Mouse (Mus musculus) granulocyte monocyte progenitor cell, adult 5-6 weeks (primary cell): Measurements from ENCODE around the gene Tsen54. TPM values are rescaled to one million over a fixed set of nuclear protein-coding genes. Genes with fewer than 3 reads are reported as not detected.

Source experiments
- ATAC-seq: replicated peaks from 2 replicates; pipeline ENCODE4 v1.8.0; 2016; ENCODE audit warnings: mild to moderate bottlenecking, moderate TSS enrichment, inconsistent platforms; ENCODE audit not compliant: poor library complexity, severe bottlenecking
- total RNA-seq, 2 experiments: library from RNA; stranded (forward) in 1 of 2; stranded (reverse) in 1 of 2; fragments of 200-712, 200-1000 nt in 1 of 2; fragments of >200 nt in 1 of 2; fragmentation: Nextera tagmentation in 1 of 2; gene quantifications; 2 replicates each; pipeline ENCODE4 v1.2.3; 2014 to 2017

Tsen54 gene
- total RNA-seq, 2 experiments from 2014 or later, result 8.5 to 21.9 TPM

- ATAC-seq, result no peak
These were observed 13.5 kb upstream of the Tsen54 start for GRCm38 (mm10) chr11:115800981-115801380.

- ATAC-seq, result no peak
These were observed 11.3 kb upstream of the Tsen54 start for GRCm38 (mm10) chr11:115803072-115803709.

GRCm38 (mm10) chr11:115805005-115805404, 9.5 kb upstream of the Tsen54 start:
- ATAC-seq, result no peak

GRCm38 (mm10) chr11:115806154-115806553, 8.4 kb upstream of the Tsen54 start:
- ATAC-seq, result no peak

- ATAC-seq, result no peak
These were observed 7.2 kb upstream of the Tsen54 start for GRCm38 (mm10) chr11:115807306-115807705.

- no peak for ATAC-seq
These were observed 6.6 kb upstream of the Tsen54 start for GRCm38 (mm10) chr11:115807971-115808370.

GRCm38 (mm10) chr11:115808696-115809310, 5.7 kb upstream of the Tsen54 start:
- peak; percentile 35 for ATAC-seq

- ATAC-seq, result no peak
These were observed 5.2 kb upstream of the Tsen54 start for GRCm38 (mm10) chr11:115809311-115809781.

GRCm38 (mm10) chr11:115810377-115810776, 4.1 kb upstream of the Tsen54 start:
- no peak for ATAC-seq

- ATAC-seq, result no peak
These were observed 3.0 kb upstream of the Tsen54 start for GRCm38 (mm10) chr11:115811381-115812093.

- no peak for ATAC-seq
These were observed 2.4 kb upstream of the Tsen54 start for GRCm38 (mm10) chr11:115812095-115812494.

- ATAC-seq, result no peak
These were observed 1.7 kb upstream of the Tsen54 start for GRCm38 (mm10) chr11:115812533-115813420.

- peak; percentile 81 for ATAC-seq
These were observed 822 bp upstream of the Tsen54 start, which contains the start of gene Caskin2 for GRCm38 (mm10) chr11:115813507-115814296. Caskin2 (minus strand) TSS chr11:115813639.

GRCm38 (mm10) chr11:115817331-115817730, 2.8 kb downstream of the Tsen54 start:
- no peak for ATAC-seq

GRCm38 (mm10) chr11:115819915-115820623, 5.5 kb downstream of the Tsen54 start:
- ATAC-seq, result no peak

- ATAC-seq, result no peak
These were observed 6.5 kb downstream of the Tsen54 start for GRCm38 (mm10) chr11:115821001-115821400.

- ATAC-seq, result peak; percentile 95
These were observed 9.5 kb downstream of the Tsen54 start, which contains the start of gene Llgl2 for GRCm38 (mm10) chr11:115823774-115824740. Llgl2 (plus strand) TSS chr11:115824049.

- ATAC-seq, result no peak
These were observed 10.3 kb downstream of the Tsen54 start for GRCm38 (mm10) chr11:115824813-115825212.
